Mouse (Mus musculus): ENCODE results near the gene Nxpe3. TPM values are rescaled to one million over a fixed set of nuclear protein-coding genes. Genes with fewer than 3 reads are reported as not detected.

Gene Nxpe3
- polyA plus RNA-seq, 1 experiment from 2014 or later: 0.81 TPM

DNA sequence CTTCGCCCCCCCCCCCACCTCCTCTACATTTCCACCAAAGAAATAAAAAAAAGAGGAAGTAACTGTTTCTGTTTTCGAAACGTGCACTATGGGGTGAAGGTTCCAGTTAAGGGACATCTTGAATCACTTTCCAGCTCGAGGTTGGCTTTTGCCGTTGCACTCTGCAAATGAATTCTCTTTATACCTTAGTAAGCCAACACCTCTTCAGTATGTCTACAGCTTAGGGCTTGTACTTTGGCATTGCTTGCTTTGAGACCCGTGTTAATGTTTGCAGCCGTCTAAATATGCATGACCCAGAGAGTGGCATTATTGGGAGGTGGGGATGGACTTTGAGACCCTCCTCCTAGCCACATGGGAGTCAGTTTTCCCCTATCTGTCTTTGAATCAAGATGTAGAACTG lies 2.6 kb downstream of the Nxpe3 start:
- H3K9ac ChIP-seq (ENCODE audit: low read length): no peak overlapping the region
- 60% methylated on average over 6 of the region's 7 CpGs for whole genome bisulfite sequencing

DNA sequence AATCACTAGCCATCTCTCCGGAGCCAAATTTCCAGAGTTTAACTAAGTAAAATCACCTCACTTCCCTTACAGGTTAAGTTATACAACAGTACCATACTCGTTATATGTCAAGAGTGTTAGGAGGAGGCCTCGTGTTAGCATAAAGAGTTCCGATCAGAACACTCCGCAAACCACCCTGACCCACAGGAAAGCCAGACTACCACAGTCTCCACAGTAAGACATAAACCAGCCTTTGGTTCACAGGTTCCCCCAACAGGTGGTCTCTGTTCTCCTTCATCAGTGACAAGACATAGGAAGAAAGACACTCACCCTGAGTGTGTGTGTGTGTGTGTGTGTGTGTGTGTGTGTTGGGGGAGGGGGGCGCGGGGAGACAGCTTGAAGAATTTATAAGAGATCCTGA lies 3.7 kb downstream of the Nxpe3 start:
- ATAC-seq (replicated peaks; ENCODE audit: extremely low read depth, insufficient read depth, low FRiP score): no peak
- Histone ChIP-seq H3K27ac (ENCODE audit: low read length) (no peak overlapping the region), H3K27me3 (ENCODE audit: control insufficient read depth, insufficient read depth, low read length) (no peaks in the 10 kb centered on the region), H3K9me3 (replicated peaks; ENCODE audit: control insufficient read depth, low read length) (no peaks in the 10 kb centered on the region), H3K9ac (ENCODE audit: low read length) (no peak overlapping the region), H3K4me2 (ENCODE audit: low read depth, low read length) (no peak overlapping the region), H3K4me3 (ENCODE audit: low read length) (no peak overlapping the region), H3K36me3 (ENCODE audit: control insufficient read depth, insufficient read depth) (no peaks in the 10 kb centered on the region), H3K4me1 (ENCODE audit: control insufficient read depth, insufficient read depth, low read length) (peaks cover 6% of the 10 kb centered on the region; the same call in 1 of the 2 replicates)
- WGBS: 86% methylated on average over 7 of the region's 7 CpGs

More for the DNA sequence above, 2.6 kb downstream of the Nxpe3 start:
- H3K27ac ChIP-seq (ENCODE audit: low read length): no peak overlapping the region
- no peaks in the 10 kb centered on the region for H3K9me3 ChIP-seq (replicated peaks; ENCODE audit: control insufficient read depth, low read length)
- H3K36me3 ChIP-seq (ENCODE audit: control insufficient read depth, insufficient read depth): no peaks in the 10 kb centered on the region
- H3K4me3 ChIP-seq (ENCODE audit: low read length): no peak overlapping the region
- peaks cover 6% of the 10 kb centered on the region; the same call in 1 of the 2 replicates for H3K4me1 ChIP-seq (ENCODE audit: control insufficient read depth, insufficient read depth, low read length)
- no peak overlapping the region for H3K4me2 ChIP-seq (ENCODE audit: low read depth, low read length)
- ATAC-seq (replicated peaks; ENCODE audit: extremely low read depth, insufficient read depth, low FRiP score): no peak
- H3K27me3 ChIP-seq (ENCODE audit: control insufficient read depth, insufficient read depth, low read length): no peaks in the 10 kb centered on the region

DNA sequence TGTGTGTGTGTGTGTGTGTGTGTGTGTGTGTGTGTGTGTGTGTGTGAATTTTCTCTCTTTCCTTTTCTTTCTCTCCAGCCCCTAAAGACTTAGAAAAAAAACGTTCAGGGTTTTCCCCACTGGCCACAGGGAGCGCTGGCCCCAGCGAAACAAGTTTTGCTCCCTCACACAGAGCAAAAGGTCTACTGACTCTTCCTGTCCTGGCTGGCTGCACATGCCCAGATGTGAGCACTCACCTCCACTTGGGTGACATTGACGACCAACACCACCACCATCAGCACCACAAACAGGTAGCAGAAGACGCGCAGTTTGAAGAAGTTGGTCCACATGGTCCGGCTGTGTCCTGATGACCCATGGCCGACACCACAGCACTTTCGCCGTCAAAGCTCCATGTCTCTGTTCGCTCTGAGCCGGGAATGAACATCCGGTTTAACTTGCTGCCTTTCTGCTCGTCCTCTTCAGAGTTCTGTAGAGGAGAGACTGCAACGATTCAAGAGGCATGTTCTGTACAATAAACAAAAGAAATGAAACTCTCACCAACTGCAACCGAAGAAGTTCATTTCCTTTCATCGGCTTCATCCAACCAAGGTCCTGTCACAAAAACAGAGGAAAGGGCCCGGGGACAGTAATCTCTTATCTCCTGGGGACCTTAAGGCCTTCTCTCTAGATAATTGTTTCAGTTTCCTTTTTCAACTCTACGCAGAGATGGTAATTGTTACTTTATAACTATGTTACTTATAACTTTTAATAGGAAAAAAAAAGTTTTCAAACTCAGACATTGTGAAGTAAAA lies 4.5 kb downstream of the Nxpe3 start:
- WGBS: 73% methylated on average over 19 of the region's 19 CpGs
- peaks cover 6% of the 10 kb centered on the region; the same call in 1 of the 2 replicates for H3K4me1 ChIP-seq (ENCODE audit: control insufficient read depth, insufficient read depth, low read length)

DNA sequence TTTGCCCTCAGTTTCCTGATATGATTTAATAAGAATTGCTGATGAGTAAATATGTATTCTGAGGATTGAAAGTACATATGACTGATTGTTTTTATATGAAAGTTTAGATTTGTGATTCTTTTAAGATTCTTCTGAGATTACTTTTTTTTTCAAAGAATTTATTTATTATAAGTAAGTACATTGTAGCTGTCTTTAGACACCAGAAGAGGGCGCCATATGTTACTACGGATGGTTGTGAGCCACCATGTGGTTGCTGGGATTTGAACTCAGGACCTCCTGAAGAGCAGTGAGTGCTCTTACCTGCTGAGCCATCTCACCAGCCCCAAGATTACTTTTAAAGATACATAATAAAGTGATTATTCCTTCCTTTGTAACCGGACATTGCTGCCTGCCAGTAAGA lies 5.6 kb downstream of the Nxpe3 start:
- ATAC-seq (replicated peaks; ENCODE audit: extremely low read depth, insufficient read depth, low FRiP score): no peak
- Histone ChIP-seq H3K4me3 (ENCODE audit: low read length) (no peak overlapping the region), H3K4me1 (ENCODE audit: control insufficient read depth, insufficient read depth, low read length) (peaks cover 3% of the 10 kb centered on the region; the same call in 1 of the 2 replicates), H3K4me2 (ENCODE audit: low read depth, low read length) (no peak overlapping the region), H3K27ac (ENCODE audit: low read length) (no peak overlapping the region), H3K27me3 (ENCODE audit: control insufficient read depth, insufficient read depth, low read length) (no peaks in the 10 kb centered on the region), H3K36me3 (ENCODE audit: control insufficient read depth, insufficient read depth) (no peaks in the 10 kb centered on the region), H3K9me3 (replicated peaks; ENCODE audit: control insufficient read depth, low read length) (no peaks in the 10 kb centered on the region), H3K9ac (ENCODE audit: low read length) (no peak overlapping the region)
- 83% methylated on average over 3 of the region's 3 CpGs for WGBS

More for the DNA sequence above, 4.5 kb downstream of the Nxpe3 start:
- no peak overlapping the region for H3K9ac ChIP-seq (ENCODE audit: low read length)
- no peak overlapping the region for H3K4me2 ChIP-seq (ENCODE audit: low read depth, low read length)
- no peaks in the 10 kb centered on the region for H3K27me3 ChIP-seq (ENCODE audit: control insufficient read depth, insufficient read depth, low read length)
- no peaks in the 10 kb centered on the region for H3K9me3 ChIP-seq (replicated peaks; ENCODE audit: control insufficient read depth, low read length)
- H3K36me3 ChIP-seq (ENCODE audit: control insufficient read depth, insufficient read depth): no peaks in the 10 kb centered on the region
- no peak overlapping the region for H3K27ac ChIP-seq (ENCODE audit: low read length)
- no peak for ATAC-seq (replicated peaks; ENCODE audit: extremely low read depth, insufficient read depth, low FRiP score)
- no peak overlapping the region for H3K4me3 ChIP-seq (ENCODE audit: low read length)

DNA sequence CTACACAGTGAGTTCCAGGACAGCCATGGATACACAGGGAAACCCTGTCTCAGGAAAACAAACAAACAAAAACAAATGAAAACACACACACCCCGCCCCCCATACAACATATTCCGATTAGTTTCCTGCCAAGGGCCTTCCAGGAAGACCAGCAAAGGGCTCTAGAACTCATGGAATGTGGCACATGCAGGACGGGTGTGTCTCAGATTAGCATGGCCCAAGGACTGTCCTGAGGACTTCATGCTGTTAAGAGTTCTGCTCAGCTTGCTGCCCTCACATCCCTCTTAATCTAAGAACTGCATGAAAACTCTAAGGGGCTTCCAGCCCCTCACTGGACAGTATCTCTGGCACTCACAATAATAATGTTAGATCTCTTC lies 6.5 kb downstream of the Nxpe3 start:
- Histone ChIP-seq H3K27me3 (ENCODE audit: control insufficient read depth, insufficient read depth, low read length) (no peaks in the 10 kb centered on the region), H3K4me1 (ENCODE audit: control insufficient read depth, insufficient read depth, low read length) (no peaks in the 10 kb centered on the region), H3K4me3 (ENCODE audit: low read length) (no peak overlapping the region), H3K9me3 (replicated peaks; ENCODE audit: control insufficient read depth, low read length) (no peaks in the 10 kb centered on the region), H3K36me3 (ENCODE audit: control insufficient read depth, insufficient read depth) (0 out of 2 replicates have a peak, but pooled peaks cover 2% of the 10 kb centered on the region), H3K4me2 (ENCODE audit: low read depth, low read length) (no peak overlapping the region), H3K27ac (ENCODE audit: low read length) (no peak overlapping the region), H3K9ac (ENCODE audit: low read length) (no peak overlapping the region)
- WGBS: 53% methylated on average over 3 of the region's 3 CpGs
- no peak for ATAC-seq (replicated peaks; ENCODE audit: extremely low read depth, insufficient read depth, low FRiP score)

DNA sequence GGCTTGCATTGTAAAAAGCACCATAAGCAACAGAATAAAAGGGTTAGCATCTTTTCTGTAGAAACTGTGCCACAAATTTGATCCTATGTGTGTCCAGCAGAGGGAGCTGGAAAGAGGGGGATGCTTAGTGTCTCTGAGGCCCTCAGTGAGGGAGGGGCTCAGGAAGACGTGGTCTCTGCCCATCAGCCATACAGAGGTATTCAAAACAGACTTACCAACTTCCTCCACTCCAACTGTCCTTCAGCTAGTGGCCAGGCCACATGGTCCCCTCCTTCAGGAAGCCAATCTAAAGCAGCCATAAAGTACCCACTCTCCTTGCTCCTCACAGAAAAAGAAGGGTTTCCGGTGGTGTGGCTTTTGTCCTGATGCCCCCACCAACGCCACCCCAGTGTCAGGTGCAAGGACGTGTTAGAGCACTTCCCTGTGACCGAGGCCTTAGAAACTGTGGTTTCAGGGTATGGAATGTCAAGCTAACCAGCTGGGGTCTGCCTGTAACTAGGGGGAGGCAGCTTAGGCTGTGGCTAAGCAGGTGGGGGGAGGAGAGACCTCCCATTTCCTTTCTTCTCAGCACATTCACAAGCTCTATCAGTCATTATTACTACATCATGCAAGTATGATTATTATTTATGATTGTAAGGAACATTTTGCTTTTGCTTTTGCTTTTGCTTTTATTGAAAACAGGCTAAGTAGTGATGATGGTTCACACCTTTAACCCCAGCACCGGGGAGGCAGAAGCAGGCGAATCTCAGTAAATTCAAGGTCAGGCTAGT lies 7.1 kb downstream of the Nxpe3 start:
- WGBS: 55% methylated on average over 7 of the region's 7 CpGs
- H3K36me3 ChIP-seq (ENCODE audit: control insufficient read depth, insufficient read depth): 0 out of 2 replicates have a peak, but pooled peaks cover 2% of the 10 kb centered on the region
- H3K27ac ChIP-seq (ENCODE audit: low read length): no peak overlapping the region
- no peaks in the 10 kb centered on the region for H3K27me3 ChIP-seq (ENCODE audit: control insufficient read depth, insufficient read depth, low read length)
- no peaks in the 10 kb centered on the region for H3K9me3 ChIP-seq (replicated peaks; ENCODE audit: control insufficient read depth, low read length)
- no peak overlapping the region for H3K4me3 ChIP-seq (ENCODE audit: low read length)
- H3K9ac ChIP-seq (ENCODE audit: low read length): no peak overlapping the region
- H3K4me1 ChIP-seq (ENCODE audit: control insufficient read depth, insufficient read depth, low read length): no peaks in the 10 kb centered on the region
- ATAC-seq (replicated peaks; ENCODE audit: extremely low read depth, insufficient read depth, low FRiP score): peak; percentile 45
- no peak overlapping the region for H3K4me2 ChIP-seq (ENCODE audit: low read depth, low read length)

DNA sequence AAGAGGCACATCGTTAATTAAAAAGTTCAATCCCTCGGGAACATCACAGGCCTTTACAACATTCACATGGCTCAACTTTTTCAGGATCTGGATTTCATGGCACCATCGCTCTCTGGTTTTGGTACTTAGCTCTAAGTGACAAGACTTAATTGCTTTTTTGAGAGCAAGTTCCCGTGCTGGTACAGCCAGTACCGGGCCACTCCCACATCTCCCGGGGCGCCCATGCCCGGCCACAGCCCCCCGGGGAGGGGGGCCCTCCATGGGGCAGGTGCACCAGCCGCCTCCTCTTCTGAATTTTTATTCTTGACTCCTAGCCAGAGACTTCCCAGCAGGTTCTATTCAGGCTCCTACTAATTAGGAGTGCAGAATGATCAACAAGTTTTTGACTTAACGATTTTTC lies 10.8 kb downstream of the Nxpe3 start:
- no peaks in the 10 kb centered on the region for H3K27me3 ChIP-seq (ENCODE audit: control insufficient read depth, insufficient read depth, low read length)
- H3K9ac ChIP-seq (ENCODE audit: low read length): no peak overlapping the region
- no peaks in the 10 kb centered on the region for H3K4me1 ChIP-seq (ENCODE audit: control insufficient read depth, insufficient read depth, low read length)
- H3K4me3 ChIP-seq (ENCODE audit: low read length): no peak overlapping the region
- ATAC-seq (replicated peaks; ENCODE audit: extremely low read depth, insufficient read depth, low FRiP score): no peak
- 82% methylated on average over 11 of the region's 11 CpGs for WGBS
- no peak overlapping the region for H3K4me2 ChIP-seq (ENCODE audit: low read depth, low read length)
- H3K27ac ChIP-seq (ENCODE audit: low read length): no peak overlapping the region
- H3K36me3 ChIP-seq (ENCODE audit: control insufficient read depth, insufficient read depth): 0 out of 2 replicates have a peak, but pooled peaks cover 2% of the 10 kb centered on the region
- no peaks in the 10 kb centered on the region for H3K9me3 ChIP-seq (replicated peaks; ENCODE audit: control insufficient read depth, low read length)

DNA sequence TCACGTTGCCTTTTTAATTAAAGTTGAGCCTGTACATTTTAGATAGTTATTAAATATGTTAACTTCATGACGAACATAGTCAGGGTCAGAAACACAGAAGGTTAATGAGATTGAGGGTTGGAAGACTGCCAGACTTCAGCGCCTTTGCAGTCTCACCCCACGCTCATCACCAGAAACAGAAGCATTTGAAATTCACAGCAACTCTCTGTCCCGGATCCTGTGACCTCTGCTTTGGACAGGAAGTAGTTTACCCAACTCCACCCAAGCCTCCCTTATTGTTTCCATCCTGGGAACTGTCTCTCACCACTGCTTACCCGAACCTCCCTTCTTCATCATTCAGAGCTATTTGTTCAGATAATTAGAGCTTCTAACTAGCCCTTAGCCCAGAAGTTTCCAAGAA lies 19.1 kb downstream of the Nxpe3 start:
- Histone ChIP-seq H3K27me3 (ENCODE audit: control insufficient read depth, insufficient read depth, low read length) (no peaks in the 10 kb centered on the region), H3K4me2 (ENCODE audit: low read depth, low read length) (no peak overlapping the region), H3K27ac (ENCODE audit: low read length) (no peak overlapping the region), H3K4me1 (ENCODE audit: control insufficient read depth, insufficient read depth, low read length) (0 out of 2 replicates have a peak, but pooled peaks cover 4% of the 10 kb centered on the region), H3K4me3 (ENCODE audit: low read length) (no peak overlapping the region), H3K36me3 (ENCODE audit: control insufficient read depth, insufficient read depth) (no peaks in the 10 kb centered on the region), H3K9ac (ENCODE audit: low read length) (no peak overlapping the region), H3K9me3 (replicated peaks; ENCODE audit: control insufficient read depth, low read length) (no peaks in the 10 kb centered on the region)
- ATAC-seq (replicated peaks; ENCODE audit: extremely low read depth, insufficient read depth, low FRiP score): peak; percentile 23; the same call in 1 of the 2 replicates
- WGBS: 28% methylated on average over 6 of the region's 6 CpGs

DNA sequence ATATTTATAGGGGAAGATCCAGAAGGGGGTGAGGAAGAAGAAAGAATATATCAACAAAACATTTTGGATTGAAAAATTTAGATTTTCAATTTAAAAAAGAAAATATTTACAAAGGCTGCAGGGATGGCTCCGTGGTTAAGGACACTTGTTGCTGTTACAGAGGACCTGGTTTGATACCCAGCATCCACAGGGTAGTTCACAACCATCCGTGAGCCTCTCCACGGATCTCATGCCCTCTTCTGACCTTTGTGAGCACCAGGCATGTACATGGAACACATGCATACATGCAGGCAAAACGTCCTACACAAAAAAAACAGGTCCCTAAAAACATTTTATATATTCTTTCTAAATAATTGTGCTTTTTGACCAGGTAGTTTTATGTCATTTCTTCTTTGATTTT lies 31.3 kb downstream of the Nxpe3 start:
- Histone ChIP-seq H3K9me3 (replicated peaks; ENCODE audit: control insufficient read depth, low read length) (no peaks in the 10 kb centered on the region), H3K4me1 (ENCODE audit: control insufficient read depth, insufficient read depth, low read length) (no peaks in the 10 kb centered on the region), H3K27ac (ENCODE audit: low read length) (no peak overlapping the region), H3K27me3 (ENCODE audit: control insufficient read depth, insufficient read depth, low read length) (no peaks in the 10 kb centered on the region), H3K9ac (ENCODE audit: low read length) (no peak overlapping the region), H3K36me3 (ENCODE audit: control insufficient read depth, insufficient read depth) (no peaks in the 10 kb centered on the region), H3K4me3 (ENCODE audit: low read length) (no peak overlapping the region), H3K4me2 (ENCODE audit: low read depth, low read length) (no peak overlapping the region)
- 55% methylated on average over 4 of the region's 4 CpGs for WGBS
- no peak for ATAC-seq (replicated peaks; ENCODE audit: extremely low read depth, insufficient read depth, low FRiP score)

Data from heart, embryonic 16.5 days (tissue).